Mouse (Mus musculus): ENCODE results near the gene Mtss1l.

GRCm38 (mm10) chr8:110788981-110789380 is 67.7 kb downstream of the Mtss1l start:
- TF ChIP-seq CTCF (IDR thresholded peaks at IDR 0.05; ENCODE audit: low read depth, low read length) (no peak), EP300 (IDR thresholded peaks at IDR 0.05; ENCODE audit: insufficient read depth, low read depth, low read length) (no peak)
